8 mouse cellular contexts compared by ENCODE assay signal in the genomic region with DNA sequence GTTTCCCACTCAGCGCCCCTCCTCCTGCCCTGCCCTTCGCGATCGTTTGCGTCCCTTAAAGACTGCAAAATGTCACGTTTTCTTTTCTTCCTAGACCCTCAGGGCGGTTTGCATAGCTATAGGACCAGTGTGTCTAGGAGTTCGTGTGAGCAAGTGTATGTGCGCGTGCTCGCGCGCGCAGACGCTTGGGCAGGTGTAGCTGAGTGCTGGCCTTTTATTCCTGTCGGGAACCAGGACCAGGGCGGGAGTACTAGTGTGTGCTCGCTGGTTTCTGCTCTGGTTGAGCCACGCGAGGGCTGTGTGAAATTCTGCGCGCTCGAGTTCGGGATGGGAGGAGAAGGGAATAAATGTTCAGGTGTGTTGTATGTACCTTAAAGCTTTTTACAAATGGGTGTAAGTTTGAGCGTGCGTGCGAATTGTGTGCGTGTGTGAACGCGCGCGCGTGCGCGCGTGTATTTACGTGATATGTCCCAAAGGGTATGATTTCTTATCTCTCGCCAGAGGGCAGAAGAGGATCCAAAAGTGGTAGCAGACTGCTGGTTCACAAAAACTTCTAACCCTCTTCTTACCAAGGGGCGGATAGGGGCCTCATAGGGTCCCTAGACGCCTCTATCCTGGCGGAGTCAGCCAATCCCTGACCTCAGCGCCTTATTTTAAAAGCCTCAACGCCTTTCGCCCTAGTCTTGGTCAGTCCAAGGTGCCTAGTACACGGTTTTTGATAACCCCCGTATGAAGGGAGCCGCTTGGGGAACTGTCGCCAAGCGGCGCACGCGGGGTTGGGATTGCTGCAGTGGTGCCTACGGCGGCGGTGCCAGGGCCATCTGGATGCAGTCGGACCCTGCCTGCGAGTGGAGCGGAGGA. TPM values are rescaled to one million over a fixed set of nuclear protein-coding genes. Genes with fewer than 3 reads are reported as not detected.
DNase-seq lines count a peak whose midpoint lies in the region; ATAC-seq and TF ChIP-seq lines count a peak whose summit lies in the region.

No protein-coding gene starts in this region.

- under 1% methylated on average over 58 of the region's 58 CpGs for WGBS in embryonic facial prominence, embryonic 15.5 days
- under 1% methylated on average over 58 of the region's 58 CpGs for WGBS in hindbrain, embryonic 14.5 days
- under 1% methylated on average over 58 of the region's 58 CpGs for WGBS in limb, embryonic 13.5 days
- under 1% methylated on average over 58 of the region's 58 CpGs for WGBS in midbrain, embryonic 13.5 days

- peaks cover 79% of the 10 kb centered on the region for H3K27me3 ChIP-seq in embryonic facial prominence, embryonic 15.5 days
- H3K27me3 ChIP-seq in hindbrain, embryonic 14.5 days (ENCODE audit: control insufficient read depth, insufficient read depth, low read length): peaks cover 72% of the 10 kb centered on the region
- peaks cover 98% of the 10 kb centered on the region for H3K27me3 ChIP-seq in limb, embryonic 13.5 days
- peaks cover 85% of the 10 kb centered on the region for H3K27me3 ChIP-seq in midbrain, embryonic 13.5 days

- H3K4me1 ChIP-seq in ES-E14 (ENCODE audit: control insufficient read depth in 2 of 2, insufficient read depth in 2 of 2, low read length in 2 of 2, poor library complexity in 1 of 2): peaks cover 0 to 12% of the 10 kb centered on the region in 2 experiments; a peak in 2 of 4 replicates
- H3K4me1 ChIP-seq in embryonic facial prominence, embryonic 15.5 days: peaks cover 45% of the 10 kb centered on the region
- H3K4me1 ChIP-seq in hindbrain, embryonic 14.5 days (replicated peaks; ENCODE audit: control insufficient read depth, insufficient read depth, low read length): peaks cover 20% of the 10 kb centered on the region
- H3K4me1 ChIP-seq in limb, embryonic 13.5 days: peaks cover 47% of the 10 kb centered on the region
- peaks cover 57% of the 10 kb centered on the region for H3K4me1 ChIP-seq in midbrain, embryonic 13.5 days (replicated peaks)

- DNase-seq in adrenal gland, adult (ENCODE audit: inconsistent age in 2 of 2, low spot score in 1 of 2): peak; percentile 48 to 84
- no peak for DNase-seq in adrenal gland, adult 8-10 months
- DNase-seq in ES-E14 (ENCODE audit: low read depth, low spot score): no peak
- peak; percentile 75 for DNase-seq in hindbrain, embryonic 14.5 days (ENCODE audit: low spot score)
- no peak for DNase-seq in urinary bladder, adult 2 months (ENCODE audit: low spot score)

- H3K9ac ChIP-seq in ES-E14 (ENCODE audit: insufficient read depth, low read depth, low read length, poor library complexity, severe bottlenecking): peak overlapping the region; percentile 20; the same call in 1 of the 2 replicates
- no peak overlapping the region for H3K9ac ChIP-seq in embryonic facial prominence, embryonic 15.5 days
- peak overlapping the region; percentile 57 for H3K9ac ChIP-seq in hindbrain, embryonic 14.5 days
- no peak overlapping the region for H3K9ac ChIP-seq in limb, embryonic 13.5 days
- peak overlapping the region; percentile 70 for H3K9ac ChIP-seq in midbrain, embryonic 13.5 days (replicated peaks)

- H3K36me3 ChIP-seq in ES-E14 (ENCODE audit: control insufficient read depth, insufficient read depth, low read length, poor library complexity, severe bottlenecking): no peaks in the 10 kb centered on the region
- H3K36me3 ChIP-seq in embryonic facial prominence, embryonic 15.5 days: no peaks in the 10 kb centered on the region
- no peaks in the 10 kb centered on the region for H3K36me3 ChIP-seq in hindbrain, embryonic 14.5 days (replicated peaks; ENCODE audit: control insufficient read depth, insufficient read depth)
- H3K36me3 ChIP-seq in limb, embryonic 13.5 days: no peaks in the 10 kb centered on the region
- H3K36me3 ChIP-seq in midbrain, embryonic 13.5 days: no peaks in the 10 kb centered on the region

- no peaks in the 10 kb centered on the region for H3K9me3 ChIP-seq in ES-E14 (ENCODE audit: control insufficient read depth, insufficient read depth, low read depth, low read length)
- H3K9me3 ChIP-seq in embryonic facial prominence, embryonic 15.5 days (replicated peaks): no peaks in the 10 kb centered on the region
- H3K9me3 ChIP-seq in hindbrain, embryonic 14.5 days (ENCODE audit: control insufficient read depth, low read length): no peaks in the 10 kb centered on the region
- no peaks in the 10 kb centered on the region for H3K9me3 ChIP-seq in limb, embryonic 13.5 days
- H3K9me3 ChIP-seq in midbrain, embryonic 13.5 days: no peaks in the 10 kb centered on the region

- no peak overlapping the region for H3K27ac ChIP-seq in ES-E14 (ENCODE audit: insufficient read depth, low read depth, low read length, poor library complexity, severe bottlenecking)
- no peak overlapping the region for H3K27ac ChIP-seq in embryonic facial prominence, embryonic 15.5 days (replicated peaks)
- H3K27ac ChIP-seq in hindbrain, embryonic 14.5 days: no peak overlapping the region
- H3K27ac ChIP-seq in limb, embryonic 13.5 days: no peak overlapping the region
- H3K27ac ChIP-seq in midbrain, embryonic 13.5 days: no peak overlapping the region

- in situ Hi-C loops in ES-E14 (cut with MboI; ENCODE audit: low sequenced_read_pairs in 2 of 2, unreplicated experiment in 2 of 2): no loop called here

- H3K4me2 ChIP-seq in embryonic facial prominence, embryonic 15.5 days (replicated peaks): peak overlapping the region; percentile 80
- H3K4me2 ChIP-seq in hindbrain, embryonic 14.5 days (replicated peaks): peak overlapping the region; percentile 98
- peak overlapping the region; percentile 77 for H3K4me2 ChIP-seq in limb, embryonic 13.5 days (replicated peaks)
- H3K4me2 ChIP-seq in midbrain, embryonic 13.5 days (replicated peaks): peak overlapping the region; percentile 92

- peak overlapping the region; percentile 78 to 89 for H3K4me3 ChIP-seq in ES-E14 (ENCODE audit: insufficient read depth in 1 of 2, low read depth in 1 of 2, low read length in 2 of 2, poor library complexity in 1 of 2, severe bottlenecking in 1 of 2)
- peak overlapping the region; percentile 60 for H3K4me3 ChIP-seq in embryonic facial prominence, embryonic 15.5 days (replicated peaks)
- peak overlapping the region; percentile 77 for H3K4me3 ChIP-seq in hindbrain, embryonic 14.5 days (replicated peaks; ENCODE audit: low read length)
- peak overlapping the region; percentile 62 for H3K4me3 ChIP-seq in limb, embryonic 13.5 days
- peak overlapping the region; percentile 72 for H3K4me3 ChIP-seq in midbrain, embryonic 13.5 days (replicated peaks)

- ATAC-seq in embryonic facial prominence, embryonic 15.5 days (ENCODE audit: insufficient number of reproducible peaks, low FRiP score, low TSS enrichment, low read depth): 0 out of 2 replicates have a peak, but pooled peaks have one; percentile 44
- ATAC-seq in hindbrain, embryonic 14.5 days (ENCODE audit: low FRiP score): peak; percentile 33
- 0 out of 2 replicates have a peak, but pooled peaks have one; percentile 3 for ATAC-seq in limb, embryonic 13.5 days (ENCODE audit: low FRiP score, low read depth)
- ATAC-seq in midbrain, embryonic 13.5 days: peak; percentile 35

TF ChIP-seq in ES-E14, 5 proteins besides CTCF, POLR2A, EP300 and RAD21:
- TF ChIP-seq MAFK (IDR thresholded peaks at IDR 0.05; ENCODE audit: insufficient read depth, low read depth, low read length): no peak
- TF ChIP-seq ZC3H11A (IDR thresholded peaks at IDR 0.05; ENCODE audit: borderline replicate concordance, low read depth, low read length): no peak
- no peak for TF ChIP-seq CHD2 (IDR thresholded peaks at IDR 0.05; ENCODE audit: low read depth, low read length)
- TF ChIP-seq ZNF384 (IDR thresholded peaks at IDR 0.05; ENCODE audit: low read depth, low read length): no peak
- no peak; the same call in 1 of the 2 replicates for TF ChIP-seq HCFC1 (IDR thresholded peaks at IDR 0.05; ENCODE audit: borderline replicate concordance, insufficient read depth, low read length)

RNA-seq across cellular contexts. Expression of a gene that starts 1.1 kb away (rescaled TPM):
- 1 to 10 TPM; 1.2 to 1.8 (median 1.6) TPM for total RNA-seq in adrenal gland, adult 8-10 months (2022)
- 0.79 and 0.80 TPM in 2 replicates for total RNA-seq in ES-E14 (2012; rRNA removed)
- 1.1 and 2.0 TPM in 2 replicates for polyA plus RNA-seq in embryonic facial prominence, embryonic 15.5 days (2015; fragmentation: Nextera tagmentation; extraction: Ambion mirVana)
- 3.8 and 4.5 TPM in 2 replicates for polyA plus RNA-seq in hindbrain, embryonic 14.5 days (2014; fragmentation: Nextera tagmentation; extraction: Ambion mirVana)
- polyA plus RNA-seq in limb, embryonic 13.5 days (2015; fragmentation: Nextera tagmentation; extraction: Ambion mirVana): 0.65 and 1.1 TPM in 2 replicates
- 2.2 and 3.6 TPM in 2 replicates for polyA plus RNA-seq in midbrain, embryonic 13.5 days (2015; fragmentation: Nextera tagmentation; extraction: Ambion mirVana)
- 1.4 and 1.6 TPM in 2 replicates for polyA plus RNA-seq in urinary bladder, adult 2 months (2012; rRNA removed)

RNA-seq across cellular contexts. Expression of a gene that starts 48.7 kb away (rescaled TPM):
- 10 to 100 TPM; 63.1 to 81.5 (median 75.7) TPM for total RNA-seq in adrenal gland, adult 8-10 months (2022)
- 12.9 and 13.8 TPM in 2 replicates for total RNA-seq in ES-E14 (2012; rRNA removed)
- 31.3 and 31.7 TPM in 2 replicates for polyA plus RNA-seq in embryonic facial prominence, embryonic 15.5 days (2015; fragmentation: Nextera tagmentation; extraction: Ambion mirVana)
- 4.8 and 4.9 TPM in 2 replicates for polyA plus RNA-seq in hindbrain, embryonic 14.5 days (2014; fragmentation: Nextera tagmentation; extraction: Ambion mirVana)
- polyA plus RNA-seq in limb, embryonic 13.5 days (2015; fragmentation: Nextera tagmentation; extraction: Ambion mirVana): 32.8 and 37.4 TPM in 2 replicates
- 4.8 and 5.4 TPM in 2 replicates for polyA plus RNA-seq in midbrain, embryonic 13.5 days (2015; fragmentation: Nextera tagmentation; extraction: Ambion mirVana)
- polyA plus RNA-seq in urinary bladder, adult 2 months (2012; rRNA removed): 116 and 142 TPM in 2 replicates

RNA-seq across cellular contexts. Expression of a gene that starts 49.0 kb away (rescaled TPM):
- 1 to 10 TPM; 3.0 to 7.5 (median 5.5) TPM for total RNA-seq in adrenal gland, adult 8-10 months (2022)
- 30.2 and 47.0 TPM in 2 replicates for total RNA-seq in ES-E14 (2012; rRNA removed)
- polyA plus RNA-seq in embryonic facial prominence, embryonic 15.5 days (2015; fragmentation: Nextera tagmentation; extraction: Ambion mirVana): 13.7 and 15.8 TPM in 2 replicates
- 1.5 and 1.6 TPM in 2 replicates for polyA plus RNA-seq in hindbrain, embryonic 14.5 days (2014; fragmentation: Nextera tagmentation; extraction: Ambion mirVana)
- polyA plus RNA-seq in limb, embryonic 13.5 days (2015; fragmentation: Nextera tagmentation; extraction: Ambion mirVana): 16.8 and 18.9 TPM in 2 replicates
- polyA plus RNA-seq in midbrain, embryonic 13.5 days (2015; fragmentation: Nextera tagmentation; extraction: Ambion mirVana): 2.6 and 3.3 TPM in 2 replicates
- polyA plus RNA-seq in urinary bladder, adult 2 months (2012; rRNA removed): 11.4 and 12.6 TPM in 2 replicates

Comparison
In these comparisons a context has a peak if more than half of its experiments do, and no peak if none do; other contexts are left out.
1. DNase-seq: peak in adrenal gland, adult (2 of 2) and hindbrain, embryonic 14.5 days (single experiment); none in adrenal gland, adult 8-10 months (single experiment), ES-E14 (single experiment) and urinary bladder, adult 2 months (single experiment).
2. H3K9ac ChIP-seq: peak in ES-E14 (single experiment), hindbrain, embryonic 14.5 days (single experiment) and midbrain, embryonic 13.5 days (single experiment); none in embryonic facial prominence, embryonic 15.5 days (single experiment) and limb, embryonic 13.5 days (single experiment).
3. Peak in every context shown above with its lines, with median percentiles within 50 percentile points of each other: H3K4me3 ChIP-seq, ATAC-seq and H3K4me2 ChIP-seq.